Mouse (Mus musculus) lung, postnatal 0 days (tissue): Measurements from ENCODE around the gene Net1.

Experiments
- CTCF ChIP-seq: IDR thresholded peaks from 2 replicates; pipeline ENCODE4 v1.5.1; 2016; ENCODE audit warnings: antibody characterized with exemption, mild to moderate bottlenecking
- EP300 ChIP-seq: IDR thresholded peaks from 2 replicates; pipeline ENCODE4 v1.6.1; 2016; ENCODE audit warnings: antibody characterized with exemption, mild to moderate bottlenecking, control low read depth

DNA sequence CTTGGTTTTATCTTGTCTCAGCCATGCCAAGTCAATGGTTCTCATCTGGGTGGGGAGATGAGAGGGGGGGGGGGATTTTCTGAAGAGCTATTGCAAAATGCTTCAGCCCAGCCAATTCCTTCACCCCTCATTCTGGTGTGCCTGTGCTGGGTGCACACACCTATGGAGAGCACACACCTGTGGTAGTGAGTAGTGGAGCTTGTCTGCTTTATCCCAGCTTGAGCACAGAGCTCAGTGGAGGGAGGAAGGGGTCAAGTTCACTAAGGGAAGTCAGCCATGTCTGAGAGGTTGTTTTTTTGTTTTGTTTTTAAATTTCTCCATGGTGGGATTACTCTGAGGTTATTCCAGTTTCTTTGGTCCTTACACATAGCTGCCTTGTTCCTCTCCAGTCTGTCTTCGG is 61.8 kb downstream of the Net1 start:
- TF ChIP-seq CTCF, result no peak
- no peak for TF ChIP-seq EP300
